Mouse (Mus musculus) olfactory bulb, adult 2 months (tissue): ENCODE measurements around the gene Camta2.

Experiments
- CTCF ChIP-seq: fragments of 200-500 bp; IDR thresholded peaks from 2 replicates; pipeline ENCODE4 v1.5.1; 2012; ENCODE audit warnings: low read depth, mild to moderate bottlenecking, low read length, moderate library complexity; ENCODE audit not compliant: insufficient read depth
- POLR2A ChIP-seq: fragments of 200-500 bp; IDR thresholded peaks from 2 replicates; pipeline ENCODE4 v1.6.1; 2012; ENCODE audit warnings: mild to moderate bottlenecking, low read depth, low read length, moderate library complexity; ENCODE audit not compliant: insufficient read depth

DNA sequence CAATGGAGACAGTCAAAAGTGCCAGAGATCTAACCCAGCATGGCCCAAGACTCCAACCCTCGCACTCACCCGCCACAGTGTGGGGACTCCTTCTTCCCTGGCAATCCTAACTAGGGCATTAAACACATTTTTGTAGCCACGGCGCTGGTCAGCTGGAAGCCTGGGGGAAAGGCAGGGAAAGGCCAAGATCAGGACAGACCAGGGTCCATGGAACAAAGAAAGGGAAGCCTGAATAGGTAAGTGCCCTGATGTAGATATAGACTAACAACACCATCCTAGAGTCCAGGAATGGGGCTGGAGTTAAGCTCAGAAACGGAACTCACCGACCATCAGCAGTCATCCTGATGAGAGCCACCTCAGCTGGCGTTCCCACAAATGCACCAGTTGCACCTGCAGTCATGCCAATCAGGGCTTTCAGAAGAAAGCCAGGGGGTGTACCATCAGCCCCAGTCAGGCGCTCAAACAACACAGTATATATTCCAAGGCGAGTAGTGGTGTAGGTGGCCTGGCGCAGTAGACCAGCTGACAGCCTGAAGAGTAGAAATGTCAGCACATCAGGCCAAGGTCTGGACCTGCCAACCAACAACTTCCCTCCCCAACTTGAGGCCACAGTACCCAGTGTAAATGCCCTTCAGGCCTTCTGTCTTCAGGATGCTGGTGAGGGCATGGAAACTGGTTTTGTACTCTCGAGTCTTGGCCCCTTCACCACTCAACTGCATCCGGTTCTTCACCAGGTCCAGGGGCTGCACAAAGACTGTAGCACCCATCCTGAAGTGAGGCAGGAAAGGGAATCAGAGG, 42.2 kb downstream of the Camta2 start:
- TF ChIP-seq CTCF (no peak), POLR2A (no peak)
